Mouse (Mus musculus) lung, embryonic 15.5 days (tissue): Measurements from ENCODE around the gene Pnma1. TPM values are rescaled to one million over a fixed set of nuclear protein-coding genes. Genes with fewer than 3 reads are reported as not detected.
"Not testable (repeated sequence)": the region's sequence is repeated elsewhere in the genome, so short reads cannot be mapped to it uniquely, and the experiment has no call there.

Experiments used
- ATAC-seq: fragments of 200-750 bp; cut with Nextera tagmentation; 2 replicates; pipeline ENCODE4 v1.8.0; 2017; ENCODE audit warnings: moderate number of reproducible peaks, borderline replicate concordance; ENCODE audit not compliant: low FRiP score, low TSS enrichment; ENCODE audit errors: extremely low read depth
- H3K27ac ChIP-seq: fragments of 300-500 bp; sonication (generic); 2 replicates; pipeline ENCODE4 v1.5.1; 2015; ENCODE audit warnings: moderate library complexity, mild to moderate bottlenecking, inconsistent platforms
- H3K27me3 ChIP-seq: fragments of 300-500 bp; sonication (generic); 2 replicates; pipeline ENCODE4 v1.6.1; 2015; ENCODE audit warnings: inconsistent platforms
- H3K36me3 ChIP-seq: fragments of 300-500 bp; sonication (generic); 2 replicates; pipeline ENCODE4 v1.6.1; 2015; ENCODE audit warnings: inconsistent platforms
- H3K4me1 ChIP-seq: fragments of 300-500 bp; sonication (generic); 2 replicates; pipeline ENCODE4 v1.6.1; 2015; ENCODE audit warnings: inconsistent platforms
- H3K4me2 ChIP-seq: fragments of 300-500 bp; sonication (generic); 2 replicates; pipeline ENCODE4 v1.6.1; 2015; ENCODE audit warnings: inconsistent platforms, mild to moderate bottlenecking, moderate library complexity
- H3K4me3 ChIP-seq: fragments of 300-500 bp; sonication (generic); 2 replicates; pipeline ENCODE4 v1.5.1; 2015; ENCODE audit warnings: mild to moderate bottlenecking, inconsistent platforms
- H3K9ac ChIP-seq: fragments of 300-500 bp; sonication (generic); 2 replicates; pipeline ENCODE4 v1.6.1; 2015; ENCODE audit warnings: inconsistent platforms
- H3K9me3 ChIP-seq: fragments of 300-500 bp; sonication (generic); 2 replicates; pipeline ENCODE4 v1.6.1; 2016; ENCODE audit warnings: inconsistent platforms
- WGBS: fragments of 180-500 bp; shearing (Covaris S2); methylation state at CpG from one replicate; pipeline ENCODE4 v1.1.7; 2015; 5-methylcytosine and 5-hydroxymethylcytosine counted together
- polyA plus RNA-seq: library from polyadenylated mRNA; unstranded; fragments of >200 nt; fragmentation: Nextera tagmentation; extraction: Ambion mirVana; gene quantifications from 2 replicates; pipeline ENCODE4 v1.2.1, GENCODE M21; 2015

Pnma1 gene
- polyA plus RNA-seq, 1 experiment from 2014 or later, result 1.8 TPM

DNA sequence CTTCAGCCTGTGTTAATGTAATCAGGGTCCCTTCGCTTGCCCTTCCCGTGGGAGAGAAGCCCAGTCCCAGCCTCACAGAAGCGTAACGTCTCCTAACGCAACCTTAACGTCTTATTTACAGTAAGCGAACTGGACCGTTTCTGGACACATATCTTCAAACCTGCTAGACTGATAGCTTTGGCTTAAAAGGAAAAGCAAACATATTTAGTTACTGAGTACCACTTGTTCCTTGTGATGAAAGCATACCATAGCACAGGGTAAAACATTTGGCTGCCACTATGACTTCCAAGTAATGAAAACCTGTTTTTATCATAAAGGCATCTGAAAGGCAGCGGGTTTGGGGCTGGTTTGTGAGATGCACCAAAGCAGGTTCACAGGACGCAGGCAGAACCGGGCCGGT, 22.4 kb downstream of the Pnma1 start:
- H3K9ac ChIP-seq, result no peak overlapping the region
- no peaks in the 10 kb centered on the region for H3K9me3 ChIP-seq
- peaks cover 4% of the 10 kb centered on the region; the same call in 1 of the 2 replicates for H3K36me3 ChIP-seq
- H3K27ac ChIP-seq, result peak overlapping the region; percentile 83
- 54% methylated on average over 12 of the region's 12 CpGs for WGBS
- no peak overlapping the region for H3K4me3 ChIP-seq
- H3K4me1 ChIP-seq, result peaks cover 4% of the 10 kb centered on the region
- no peaks in the 10 kb centered on the region for H3K27me3 ChIP-seq
- no peak for ATAC-seq
- H3K4me2 ChIP-seq, result peak overlapping the region; percentile 38

DNA sequence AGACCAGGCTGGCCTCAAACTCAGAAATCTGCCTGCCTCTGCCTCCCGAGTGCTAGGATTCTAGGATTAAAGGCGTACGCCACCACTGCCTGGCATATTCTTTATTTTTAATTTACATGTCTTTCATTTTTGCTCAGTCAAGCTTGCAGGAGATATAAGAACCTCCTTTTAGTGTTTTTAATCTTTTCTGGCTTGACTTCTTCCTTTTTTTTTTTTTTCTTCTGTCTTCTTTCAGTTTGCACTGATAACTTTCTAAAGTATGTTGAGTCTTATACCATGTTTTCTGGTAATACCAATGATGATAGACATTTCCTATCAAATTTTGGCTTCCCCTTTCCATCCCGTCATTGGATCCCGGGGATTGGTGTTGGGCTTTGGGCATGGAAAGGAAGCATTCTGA, 28.7 kb downstream of the Pnma1 start:
- Histone ChIP-seq H3K4me2 (no peak overlapping the region), H3K4me3 (no peak overlapping the region), H3K9ac (no peak overlapping the region), H3K27me3 (no peaks in the 10 kb centered on the region), H3K4me1 (peaks cover 9% of the 10 kb centered on the region), H3K9me3 (no peaks in the 10 kb centered on the region), H3K27ac (no peak overlapping the region), H3K36me3 (no peaks in the 10 kb centered on the region)
- ATAC-seq, result no peak
- 95% methylated on average over 5 of the region's 5 CpGs for WGBS

DNA sequence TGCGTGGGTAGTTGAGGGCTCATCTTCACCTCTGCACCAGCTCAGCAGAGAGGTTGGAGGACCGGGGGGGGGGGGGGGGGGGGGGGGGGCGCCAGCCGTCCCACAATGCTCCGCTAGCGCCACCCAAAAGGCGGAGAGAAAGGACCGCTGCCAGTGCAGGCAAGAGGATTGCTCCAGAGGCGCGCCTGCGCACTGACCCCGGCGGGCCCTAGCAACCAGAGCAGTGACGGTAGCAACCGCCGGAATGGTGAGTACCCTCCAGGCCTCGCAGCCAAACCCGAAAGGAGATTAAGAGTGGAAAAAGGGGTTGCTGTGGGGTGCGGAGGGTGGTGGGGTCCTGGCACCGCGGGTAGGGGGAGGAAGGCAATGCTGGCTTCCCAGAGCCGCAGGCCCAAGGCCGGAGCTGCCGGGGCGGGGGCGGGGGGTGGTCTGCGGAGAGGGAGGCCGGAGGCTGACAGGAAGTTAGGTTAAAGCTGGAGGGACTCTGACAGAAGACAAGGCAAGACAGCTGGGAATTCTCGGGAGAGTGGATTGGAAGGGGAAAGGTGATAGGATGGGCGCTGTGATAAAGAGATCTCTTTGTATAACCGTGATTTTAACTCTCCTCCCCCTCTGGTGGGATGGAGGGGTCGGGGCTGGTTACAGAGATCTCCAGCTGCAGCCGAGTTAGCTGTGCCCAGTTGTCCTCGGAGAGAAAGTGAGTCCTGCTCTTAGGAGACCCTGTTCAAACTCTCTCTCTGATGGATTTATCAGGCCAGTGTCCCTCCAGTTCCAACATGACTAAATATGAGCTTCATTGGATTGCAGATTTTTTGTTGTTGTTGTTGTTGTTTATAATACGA, 33.9 kb downstream of the Pnma1 start, which contains the start of gene Dnal1:
Gene Dnal1, plus strand, starts transcription at position 214 of the 842 bp plus-strand sequence.
- no peaks in the 10 kb centered on the region for H3K9me3 ChIP-seq
- ATAC-seq, result peak; percentile 96
- peak within 1 kb of the TSS; percentile 94 for H3K4me3 ChIP-seq
- H3K36me3 ChIP-seq, result no peaks in the 10 kb centered on the region
- H3K27me3 ChIP-seq, result no peaks in the 10 kb centered on the region
- peaks cover 9% of the 10 kb centered on the region for H3K4me1 ChIP-seq
- peak within 1 kb of the TSS; percentile 75 for H3K4me2 ChIP-seq
- 0 out of 2 replicates have a peak within 1 kb of the TSS, but pooled peaks have one; percentile 47 for H3K27ac ChIP-seq
- 3% methylated on average over 29 of the region's 35 CpGs for WGBS
- peak within 1 kb of the TSS; percentile 72 for H3K9ac ChIP-seq

DNA sequence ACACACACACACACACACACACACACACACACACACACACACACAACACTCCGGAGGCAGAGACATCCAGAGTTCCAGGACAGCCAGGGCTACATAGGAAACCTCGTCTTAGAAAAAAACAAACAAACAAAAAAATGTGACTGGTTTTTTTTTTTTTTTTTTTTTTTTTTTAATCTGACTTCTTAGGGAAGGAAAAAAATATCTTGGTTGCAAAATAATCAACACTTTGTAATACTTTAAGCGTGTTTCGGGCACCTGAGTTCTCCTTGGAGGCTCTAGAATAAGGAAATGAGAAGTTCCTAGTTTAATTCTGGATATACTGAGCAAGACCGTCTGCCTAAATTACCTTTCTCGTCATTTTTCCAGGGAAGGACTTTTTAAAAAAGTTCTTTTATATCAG, 34.6 kb downstream of the Pnma1 start:
- Histone ChIP-seq H3K4me3 (peak overlapping the region; percentile 94), H3K4me2 (peak overlapping the region; percentile 75), H3K27me3 (no peaks in the 10 kb centered on the region), H3K4me1 (peaks cover 9% of the 10 kb centered on the region), H3K9ac (0 out of 2 replicates have a peak overlapping the region, but pooled peaks have one; percentile 19), H3K36me3 (no peaks in the 10 kb centered on the region), H3K9me3 (no peaks in the 10 kb centered on the region), H3K27ac (no peak overlapping the region)
- WGBS, result 38% methylated on average over 6 of the region's 6 CpGs
- no peak for ATAC-seq

DNA sequence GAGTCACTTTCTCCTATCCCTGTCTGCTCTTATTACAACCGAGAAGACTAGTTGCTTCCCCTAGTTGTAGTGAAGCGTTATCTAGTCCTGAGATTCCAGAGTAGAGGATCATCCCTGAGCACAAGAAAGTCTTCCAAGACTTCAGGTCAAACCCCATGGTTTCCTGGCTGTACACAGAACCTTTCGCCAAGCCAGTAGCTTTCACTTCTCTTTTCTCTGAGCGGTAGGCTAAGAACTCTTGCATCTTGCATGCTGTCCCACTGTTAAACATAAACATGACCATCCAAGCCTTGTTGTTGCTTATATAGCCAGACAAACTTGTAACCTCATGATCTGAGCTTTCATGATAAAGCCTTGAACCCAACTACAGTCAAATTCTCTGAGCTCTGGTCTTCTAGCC, 37.5 kb downstream of the Pnma1 start:
- no peak for ATAC-seq
- H3K9ac ChIP-seq, result no peak overlapping the region
- H3K4me1 ChIP-seq, result peaks cover 9% of the 10 kb centered on the region
- H3K9me3 ChIP-seq, result no peaks in the 10 kb centered on the region
- H3K27ac ChIP-seq, result no peak overlapping the region
- WGBS, result 92% methylated on average over 4 of the region's 4 CpGs
- no peak overlapping the region for H3K4me2 ChIP-seq
- H3K27me3 ChIP-seq, result no peaks in the 10 kb centered on the region
- no peaks in the 10 kb centered on the region for H3K36me3 ChIP-seq
- no peak overlapping the region for H3K4me3 ChIP-seq

GRCm38 (mm10) chr12:84109924-84110323, 38.4 kb downstream of the Pnma1 start:
- Histone ChIP-seq H3K27ac (no peak overlapping the region), H3K9me3 (no peaks in the 10 kb centered on the region), H3K4me1 (peaks cover 3% of the 10 kb centered on the region), H3K27me3 (no peaks in the 10 kb centered on the region), H3K36me3 (no peaks in the 10 kb centered on the region), H3K4me2 (no peak overlapping the region), H3K4me3 (no peak overlapping the region), H3K9ac (no peak overlapping the region)
- WGBS, result 71% methylated on average over 1 of the region's 1 CpGs
- ATAC-seq, result no peak

DNA sequence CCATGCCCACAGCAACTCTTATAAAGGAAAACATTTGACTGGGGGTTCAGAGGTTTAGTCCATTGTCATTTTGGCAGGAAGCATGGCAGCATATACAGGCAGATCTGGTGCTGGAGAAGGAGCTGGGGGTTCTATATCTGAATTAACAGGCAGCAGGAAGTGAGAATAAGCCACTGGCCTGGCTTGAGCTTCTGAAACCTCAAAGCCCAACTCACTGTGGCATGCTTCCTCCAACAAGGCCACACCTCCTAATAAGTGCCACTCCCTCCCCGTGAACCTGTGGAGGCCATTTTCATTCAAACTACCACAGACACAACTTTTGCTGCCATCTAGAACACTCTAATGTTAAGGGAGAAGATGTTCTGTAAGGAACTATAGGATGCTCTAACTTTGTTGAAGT, 40.6 kb downstream of the Pnma1 start:
- WGBS, result 51% methylated on average over 1 of the region's 1 CpGs
- Histone ChIP-seq H3K4me1 (no peaks in the 10 kb centered on the region), H3K27ac (no peak overlapping the region), H3K36me3 (no peaks in the 10 kb centered on the region), H3K4me3 (no peak overlapping the region), H3K4me2 (no peak overlapping the region), H3K9ac (no peak overlapping the region), H3K9me3 (no peaks in the 10 kb centered on the region), H3K27me3 (no peaks in the 10 kb centered on the region)
- ATAC-seq, result no peak

DNA sequence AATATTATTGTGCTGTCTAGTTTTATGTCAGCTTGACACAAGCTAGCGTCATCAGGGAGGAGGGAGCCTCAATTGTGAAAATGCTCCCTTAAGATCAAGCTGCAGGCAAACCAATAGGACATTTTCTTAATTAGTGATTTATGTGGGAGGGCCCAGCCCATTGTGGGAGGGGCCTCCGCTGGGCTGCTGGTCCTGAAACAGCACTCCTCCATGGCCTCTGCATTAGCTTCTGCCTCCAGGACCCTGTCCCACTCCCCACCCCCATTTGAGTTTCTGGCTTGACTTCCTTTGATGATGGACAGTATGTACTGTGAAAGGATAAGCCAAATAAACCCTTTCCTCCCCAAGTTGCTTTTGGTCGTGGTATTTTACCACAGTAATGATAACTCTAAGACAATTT, 41.3 kb downstream of the Pnma1 start:
- Histone ChIP-seq H3K9ac (no peak overlapping the region), H3K9me3 (no peaks in the 10 kb centered on the region), H3K27ac (no peak overlapping the region), H3K4me3 (no peak overlapping the region), H3K27me3 (no peaks in the 10 kb centered on the region), H3K36me3 (no peaks in the 10 kb centered on the region), H3K4me1 (no peaks in the 10 kb centered on the region), H3K4me2 (no peak overlapping the region)
- 80% methylated on average over 3 of the region's 3 CpGs for WGBS
- no peak for ATAC-seq

- Histone ChIP-seq H3K27ac (peak overlapping the region; percentile 15; the same call in 1 of the 2 replicates), H3K4me2 (peak overlapping the region; percentile 91), H3K9ac (peak overlapping the region; percentile 58; the same call in 1 of the 2 replicates), H3K9me3 (no peaks in the 10 kb centered on the region), H3K27me3 (no peaks in the 10 kb centered on the region), H3K4me3 (peak overlapping the region; percentile 52), H3K4me1 (no peaks in the 10 kb centered on the region; the same call in 1 of the 2 replicates), H3K36me3 (no peaks in the 10 kb centered on the region)
- no peak for ATAC-seq
- 47% methylated on average over 2 of the region's 2 CpGs for WGBS
Measured at GRCm38 (mm10) chr12:84101493-84101845, 46.8 kb downstream of the Pnma1 start.

DNA sequence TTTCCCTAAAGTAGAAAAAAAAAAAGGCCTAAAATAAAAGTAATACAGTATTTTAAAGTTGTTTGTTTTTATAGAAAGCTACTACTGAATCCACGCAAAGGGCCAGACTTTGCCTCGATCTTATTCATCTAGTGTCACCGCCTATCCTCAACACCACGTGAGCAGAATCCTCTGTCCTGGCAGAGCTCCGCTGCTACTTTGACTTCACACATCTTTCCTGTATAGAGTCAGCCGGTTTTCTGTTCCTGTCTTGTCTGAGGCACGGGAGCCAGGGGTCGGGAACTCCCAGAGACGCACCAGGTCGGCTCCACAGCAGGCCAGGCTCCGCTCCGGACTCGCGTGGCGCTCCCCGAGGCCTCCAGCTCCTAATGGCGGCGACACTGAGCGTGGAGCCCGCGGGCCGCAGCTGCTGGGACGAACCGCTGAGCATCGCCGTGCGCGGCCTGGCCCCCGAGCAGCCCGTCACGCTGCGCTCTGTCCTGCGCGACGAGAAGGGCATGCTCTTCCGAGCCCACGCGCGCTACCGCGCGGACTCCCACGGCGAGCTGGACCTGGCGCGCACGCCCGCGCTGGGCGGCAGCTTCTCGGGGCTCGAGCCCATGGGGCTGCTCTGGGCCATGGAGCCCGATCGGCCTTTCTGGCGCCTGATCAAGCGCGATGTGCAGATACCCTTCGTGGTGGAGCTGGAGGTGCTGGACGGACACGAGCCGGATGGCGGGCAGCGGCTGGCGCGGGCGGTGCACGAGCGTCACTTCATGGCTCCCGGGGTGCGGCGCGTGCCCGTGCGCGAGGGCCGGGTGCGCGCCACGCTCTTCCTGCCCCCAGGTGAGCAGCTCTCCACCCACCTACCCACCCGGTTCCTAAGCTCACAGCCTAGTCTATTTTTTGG, 47.4 kb downstream of the Pnma1 start, which contains the start of gene Acot6:
Gene Acot6, plus strand, starts transcription at position 51 of the 889 bp plus-strand sequence.
- peak within 1 kb of the TSS; percentile 58 for H3K9ac ChIP-seq
- peak within 1 kb of the TSS; percentile 48 for H3K27ac ChIP-seq
- not testable (repeated sequence) for H3K9me3 ChIP-seq, H3K4me1 ChIP-seq, H3K27me3 ChIP-seq, H3K36me3 ChIP-seq
- peak within 1 kb of the TSS; percentile 91 for H3K4me2 ChIP-seq
- H3K4me3 ChIP-seq, result peak within 1 kb of the TSS; percentile 52
- peak; percentile 79; the same call in 1 of the 2 replicates for ATAC-seq
- WGBS, result under 1% methylated on average over 80 of the region's 80 CpGs

DNA sequence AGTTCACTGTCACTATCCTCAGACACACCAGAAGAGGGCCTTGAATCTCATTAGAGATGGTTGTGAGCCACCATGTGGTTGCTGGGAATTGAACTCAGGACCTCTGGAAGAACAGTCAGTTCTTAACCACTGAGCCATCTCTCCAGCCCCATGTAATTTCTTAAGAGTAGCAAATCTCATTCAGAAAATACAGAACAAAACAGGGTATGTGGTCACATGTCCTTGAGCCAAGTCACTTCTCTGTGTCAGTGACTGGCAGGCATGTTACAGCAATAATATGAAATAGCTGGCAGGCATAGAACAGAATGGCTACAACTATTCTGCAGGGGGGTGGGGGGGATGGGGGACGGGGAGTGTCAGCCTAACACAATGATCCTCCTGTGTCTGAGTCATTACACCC, 48.2 kb downstream of the Pnma1 start:
- no peaks in the 10 kb centered on the region for H3K36me3 ChIP-seq
- no peak overlapping the region for H3K27ac ChIP-seq
- H3K9me3 ChIP-seq, result no peaks in the 10 kb centered on the region
- no peaks in the 10 kb centered on the region; the same call in 1 of the 2 replicates for H3K4me1 ChIP-seq
- no peak overlapping the region for H3K9ac ChIP-seq
- H3K4me3 ChIP-seq, result no peak overlapping the region; the same call in 1 of the 2 replicates
- WGBS, result 38% methylated on average over 1 of the region's 1 CpGs
- no peaks in the 10 kb centered on the region for H3K27me3 ChIP-seq
- ATAC-seq, result no peak
- H3K4me2 ChIP-seq, result peak overlapping the region; percentile 91
